Mouse (Mus musculus) heart, embryonic 12.5 days (tissue): ENCODE data around the gene Epb41. TPM values are rescaled to one million over a fixed set of nuclear protein-coding genes. Genes with fewer than 3 reads are reported as not detected.

ENCODE experiments used
- ATAC-seq: fragments of 200-750 bp; cut with Nextera tagmentation; 2 replicates; pipeline ENCODE4 v1.8.0; 2017; ENCODE audit warnings: moderate TSS enrichment, moderate library complexity; ENCODE audit not compliant: insufficient number of reproducible peaks, low FRiP score
- H3K27ac ChIP-seq: fragments of 300-500 bp; sonication (generic); 2 replicates; pipeline ENCODE4 v1.5.1; 2016; ENCODE audit warnings: mild to moderate bottlenecking, moderate library complexity; ENCODE audit not compliant: poor library complexity, severe bottlenecking
- H3K27me3 ChIP-seq: fragments of 300-500 bp; sonication (generic); replicated peaks from 2 replicates; pipeline ENCODE4 v1.6.1; 2016; ENCODE audit warnings: mild to moderate bottlenecking, moderate library complexity
- H3K36me3 ChIP-seq: fragments of 300-500 bp; sonication (generic); 2 replicates; pipeline ENCODE4 v1.6.1; 2016; ENCODE audit warnings: mild to moderate bottlenecking, moderate library complexity
- H3K4me1 ChIP-seq: fragments of 300-500 bp; sonication (generic); replicated peaks from 2 replicates; pipeline ENCODE4 v1.6.1; 2016; ENCODE audit warnings: mild to moderate bottlenecking
- H3K4me2 ChIP-seq: fragments of 300-500 bp; sonication (generic); 2 replicates; pipeline ENCODE4 v1.6.1; 2016; ENCODE audit warnings: mild to moderate bottlenecking, moderate library complexity
- H3K4me3 ChIP-seq: fragments of 300-500 bp; sonication (generic); 2 replicates; pipeline ENCODE4 v1.5.1; 2016; ENCODE audit warnings: mild to moderate bottlenecking
- H3K9ac ChIP-seq: fragments of 300-500 bp; sonication (generic); 2 replicates; pipeline ENCODE4 v1.6.1; 2016; ENCODE audit warnings: mild to moderate bottlenecking, moderate library complexity
- H3K9me3 ChIP-seq: fragments of 300-500 bp; sonication (generic); replicated peaks from 2 replicates; pipeline ENCODE4 v1.6.1; 2016; ENCODE audit warnings: mild to moderate bottlenecking, moderate library complexity
- WGBS: fragments of 180-500 bp; shearing (Covaris S2); methylation state at CpG from one replicate; pipeline ENCODE4 v1.1.7; 2016; 5-methylcytosine and 5-hydroxymethylcytosine counted together
- polyA plus RNA-seq: library from polyadenylated mRNA; unstranded; fragments of >200 nt; fragmentation: Nextera tagmentation; extraction: Ambion mirVana; gene quantifications from 2 replicates; pipeline ENCODE4 v1.2.1, GENCODE M21; 2016

Epb41 gene
- polyA plus RNA-seq, 1 experiment from 2014 or later: 97.6 TPM

- no peak overlapping the region for H3K4me2 ChIP-seq
- no peak overlapping the region for H3K27ac ChIP-seq
- ATAC-seq: no peak
- H3K9me3 ChIP-seq: no peaks in the 10 kb centered on the region
- H3K36me3 ChIP-seq: peaks cover 32% of the 10 kb centered on the region
- 0 out of 2 replicates have a peak, but pooled peaks cover 3% of the 10 kb centered on the region for H3K4me1 ChIP-seq
- WGBS: 91% methylated on average over 7 of the region's 7 CpGs
- H3K4me3 ChIP-seq: no peak overlapping the region
- H3K27me3 ChIP-seq: no peaks in the 10 kb centered on the region
- no peak overlapping the region for H3K9ac ChIP-seq
Measured at GRCm38 (mm10) chr4:132007123-132007522, 68.0 kb downstream of the Epb41 start.

- Histone ChIP-seq H3K27ac (no peak overlapping the region), H3K27me3 (no peaks in the 10 kb centered on the region), H3K9me3 (no peaks in the 10 kb centered on the region), H3K36me3 (peaks cover 29% of the 10 kb centered on the region), H3K4me3 (no peak overlapping the region), H3K4me2 (no peak overlapping the region), H3K9ac (no peak overlapping the region), H3K4me1 (peaks cover 5% of the 10 kb centered on the region)
- 89% methylated on average over 7 of the region's 7 CpGs for WGBS
- ATAC-seq: no peak
Measured at GRCm38 (mm10) chr4:131998641-131999040, 76.5 kb downstream of the Epb41 start.

GRCm38 (mm10) chr4:131997476-131997875 is 77.6 kb downstream of the Epb41 start:
- H3K9ac ChIP-seq: no peak overlapping the region
- 0 out of 2 replicates have a peak overlapping the region, but pooled peaks have one; percentile 1 for H3K4me2 ChIP-seq
- ATAC-seq: no peak
- no peak overlapping the region for H3K4me3 ChIP-seq
- peak overlapping the region; percentile 7; the same call in 1 of the 2 replicates for H3K27ac ChIP-seq
- no peaks in the 10 kb centered on the region for H3K27me3 ChIP-seq
- no peaks in the 10 kb centered on the region for H3K9me3 ChIP-seq
- peaks cover 21% of the 10 kb centered on the region for H3K36me3 ChIP-seq
- WGBS: 66% methylated on average over 5 of the region's 5 CpGs
- peaks cover 5% of the 10 kb centered on the region for H3K4me1 ChIP-seq

- peaks cover 21% of the 10 kb centered on the region for H3K36me3 ChIP-seq
- no peaks in the 10 kb centered on the region for H3K27me3 ChIP-seq
- H3K4me3 ChIP-seq: no peak overlapping the region
- H3K4me2 ChIP-seq: 0 out of 2 replicates have a peak overlapping the region, but pooled peaks have one; percentile 1
- H3K9me3 ChIP-seq: no peaks in the 10 kb centered on the region
- no peak overlapping the region for H3K9ac ChIP-seq
- no peak for ATAC-seq
- H3K27ac ChIP-seq: peak overlapping the region; percentile 7; the same call in 1 of the 2 replicates
- H3K4me1 ChIP-seq: peaks cover 5% of the 10 kb centered on the region
- WGBS: 51% methylated on average over 5 of the region's 5 CpGs
Measured at GRCm38 (mm10) chr4:131996985-131997384, 78.1 kb downstream of the Epb41 start.

GRCm38 (mm10) chr4:131993792-131994191 is 81.3 kb downstream of the Epb41 start:
- WGBS: 75% methylated on average over 3 of the region's 3 CpGs
- H3K4me2 ChIP-seq: no peak overlapping the region
- H3K27me3 ChIP-seq: no peaks in the 10 kb centered on the region
- H3K9ac ChIP-seq: no peak overlapping the region
- peaks cover 5% of the 10 kb centered on the region for H3K4me1 ChIP-seq
- no peak overlapping the region for H3K27ac ChIP-seq
- peaks cover 21% of the 10 kb centered on the region for H3K36me3 ChIP-seq
- no peak overlapping the region for H3K4me3 ChIP-seq
- ATAC-seq: no peak
- no peaks in the 10 kb centered on the region for H3K9me3 ChIP-seq

- H3K9me3 ChIP-seq: no peaks in the 10 kb centered on the region
- peaks cover 33% of the 10 kb centered on the region for H3K36me3 ChIP-seq
- H3K27me3 ChIP-seq: no peaks in the 10 kb centered on the region
- H3K9ac ChIP-seq: no peak overlapping the region
- no peak for ATAC-seq
- WGBS: 54% methylated on average over 4 of the region's 4 CpGs
- H3K4me3 ChIP-seq: no peak overlapping the region
- H3K27ac ChIP-seq: no peak overlapping the region
- H3K4me1 ChIP-seq: no peaks in the 10 kb centered on the region
- H3K4me2 ChIP-seq: no peak overlapping the region
Measured at GRCm38 (mm10) chr4:131982881-131983538, 92.1 kb downstream of the Epb41 start.

- Histone ChIP-seq H3K9ac (no peak overlapping the region), H3K36me3 (peaks cover 32% of the 10 kb centered on the region), H3K9me3 (no peaks in the 10 kb centered on the region), H3K27ac (no peak overlapping the region), H3K4me3 (no peak overlapping the region), H3K4me1 (no peaks in the 10 kb centered on the region), H3K27me3 (no peaks in the 10 kb centered on the region), H3K4me2 (no peak overlapping the region)
- no peak for ATAC-seq
Measured at GRCm38 (mm10) chr4:131981755-131982154, 93.4 kb downstream of the Epb41 start.

GRCm38 (mm10) chr4:131977201-131977600 is 97.9 kb downstream of the Epb41 start:
- no peak overlapping the region for H3K4me3 ChIP-seq
- H3K9me3 ChIP-seq: no peaks in the 10 kb centered on the region
- H3K4me1 ChIP-seq: no peaks in the 10 kb centered on the region
- H3K27ac ChIP-seq: no peak overlapping the region
- H3K9ac ChIP-seq: no peak overlapping the region
- 19% methylated on average over 4 of the region's 4 CpGs for WGBS
- H3K27me3 ChIP-seq: no peaks in the 10 kb centered on the region
- H3K4me2 ChIP-seq: no peak overlapping the region
- peaks cover 56% of the 10 kb centered on the region for H3K36me3 ChIP-seq
- peak; percentile 48; the same call in 1 of the 2 replicates for ATAC-seq

GRCm38 (mm10) chr4:131970244-131970853 is 104.8 kb downstream of the Epb41 start:
- 79% methylated on average over 7 of the region's 7 CpGs for WGBS
- H3K27ac ChIP-seq: no peak overlapping the region
- no peak for ATAC-seq
- H3K27me3 ChIP-seq: no peaks in the 10 kb centered on the region
- no peak overlapping the region for H3K4me3 ChIP-seq
- H3K9ac ChIP-seq: no peak overlapping the region
- H3K4me1 ChIP-seq: 0 out of 2 replicates have a peak, but pooled peaks cover 3% of the 10 kb centered on the region
- H3K4me2 ChIP-seq: no peak overlapping the region
- H3K36me3 ChIP-seq: peaks cover 67% of the 10 kb centered on the region
- no peaks in the 10 kb centered on the region for H3K9me3 ChIP-seq

GRCm38 (mm10) chr4:131968873-131969272 is 106.2 kb downstream of the Epb41 start:
- Histone ChIP-seq H3K4me1 (0 out of 2 replicates have a peak, but pooled peaks cover 3% of the 10 kb centered on the region), H3K4me3 (no peak overlapping the region), H3K27me3 (no peaks in the 10 kb centered on the region), H3K4me2 (no peak overlapping the region), H3K9ac (no peak overlapping the region), H3K9me3 (no peaks in the 10 kb centered on the region), H3K27ac (no peak overlapping the region), H3K36me3 (peaks cover 60% of the 10 kb centered on the region)
- 81% methylated on average over 2 of the region's 2 CpGs for WGBS
- ATAC-seq: no peak

GRCm38 (mm10) chr4:131957161-131957560 is 118.0 kb downstream of the Epb41 start:
- 86% methylated on average over 3 of the region's 3 CpGs for WGBS
- H3K27me3 ChIP-seq: no peaks in the 10 kb centered on the region
- H3K4me3 ChIP-seq: no peak overlapping the region
- no peaks in the 10 kb centered on the region for H3K4me1 ChIP-seq
- ATAC-seq: no peak
- peaks cover 50% of the 10 kb centered on the region for H3K36me3 ChIP-seq
- H3K27ac ChIP-seq: no peak overlapping the region
- H3K9me3 ChIP-seq: no peaks in the 10 kb centered on the region
- H3K4me2 ChIP-seq: no peak overlapping the region
- H3K9ac ChIP-seq: no peak overlapping the region
